Mouse (Mus musculus) frontal cortex, postnatal 25 days (tissue): Measurements from ENCODE around the gene Chst5.
A peak's percentile ranks its signal among the peaks of the same experiment; 100 is the strongest.
"Not testable (repeated sequence)": the region's sequence is repeated elsewhere in the genome, so short reads cannot be mapped to it uniquely, and the experiment has no call there.

Experiments used
- DNase-seq, 2 experiments: peaks; one replicate each; pipeline ENCODE4 v3.0.0; 2022; ENCODE audit warnings: low spot score in 2 of 2

The Chst5 gene

GRCm38 (mm10) chr8:111875758-111876157 is 34.5 kb downstream of the Chst5 start:
- no peak for DNase-seq

GRCm38 (mm10) chr8:111871278-111871677 is 39.0 kb downstream of the Chst5 start:
- DNase-seq = no peak

DNA sequence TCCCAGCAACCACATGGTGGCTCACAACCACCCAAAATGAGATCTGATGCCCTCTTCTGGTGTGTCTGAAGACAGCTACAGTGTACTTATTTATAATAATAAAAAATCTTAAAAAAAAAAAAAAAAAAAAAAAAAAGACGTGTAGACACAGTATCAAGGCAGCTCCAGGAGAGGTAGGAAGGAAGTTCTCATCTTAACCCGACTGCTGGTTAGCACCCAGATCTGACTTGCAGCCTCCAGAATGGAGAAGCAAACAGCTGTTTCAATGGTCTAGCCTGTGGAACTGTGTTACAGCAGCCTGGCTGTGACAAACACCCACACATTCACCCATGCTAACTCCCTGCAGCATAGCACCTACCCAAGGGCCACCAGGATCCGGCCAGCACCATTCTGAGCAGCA is 39.9 kb downstream of the Chst5 start:
- DNase-seq = no peak

DNA sequence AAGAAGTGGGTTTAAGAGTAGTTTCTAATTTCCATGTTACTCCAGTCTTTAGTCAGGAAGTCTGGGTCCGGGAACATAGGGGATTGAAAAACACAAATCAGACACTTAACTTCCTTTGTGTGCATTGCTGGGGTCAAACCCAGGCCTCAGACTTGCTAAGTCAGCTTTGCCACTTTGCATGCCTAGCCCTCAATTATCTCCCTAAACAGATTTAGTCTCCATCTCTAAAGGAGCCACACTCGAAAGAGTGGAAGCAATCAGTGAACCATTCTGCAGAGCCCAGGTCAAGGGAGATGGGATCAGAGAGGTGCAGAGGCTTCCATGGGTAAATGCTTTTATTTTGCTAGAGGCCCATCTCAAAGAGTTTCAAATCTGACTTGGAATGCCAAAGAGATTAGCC is 41.6 kb downstream of the Chst5 start:
- no peak for DNase-seq

DNA sequence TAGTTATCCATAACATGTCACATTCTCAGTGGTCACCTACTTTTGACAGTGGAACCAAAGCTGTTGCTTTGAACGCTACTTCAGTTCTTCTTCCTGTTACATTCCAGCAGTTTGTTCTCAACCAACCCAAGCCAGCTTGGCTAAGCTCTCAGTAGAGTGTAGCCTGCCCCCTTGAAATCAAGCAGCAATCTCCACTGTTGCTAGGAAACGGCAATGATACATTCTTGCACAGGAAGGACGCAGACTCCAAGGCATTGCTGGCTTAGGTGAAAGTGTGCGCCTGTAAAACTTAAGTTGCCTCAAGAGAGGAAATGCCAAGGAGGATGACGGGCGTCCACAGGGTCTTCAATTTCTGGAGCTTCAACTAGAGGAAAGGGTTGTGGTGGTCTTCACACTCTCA is 44.4 kb downstream of the Chst5 start:
- DNase-seq = no peak

- DNase-seq = no peak
Observed at GRCm38 (mm10) chr8:111865130-111865852, 45.0 kb downstream of the Chst5 start.

DNA sequence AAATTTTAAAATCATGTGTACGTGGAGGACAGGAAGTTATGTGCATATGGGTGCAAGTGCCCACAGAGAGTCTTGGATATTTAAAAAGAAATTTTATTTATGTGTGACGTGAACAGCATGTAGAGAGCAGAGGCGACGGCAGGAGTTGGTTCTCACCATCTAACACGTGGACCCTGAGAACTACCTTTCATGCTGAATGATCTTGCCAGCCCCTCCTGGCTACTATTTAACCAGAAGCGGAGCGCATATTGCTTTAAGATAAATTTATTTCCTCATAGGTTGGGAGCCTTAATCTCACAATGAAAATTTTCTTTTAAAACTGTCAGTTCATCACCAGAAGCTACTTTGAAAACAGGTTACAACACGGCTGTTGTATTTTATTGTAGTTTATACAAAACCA is 45.6 kb downstream of the Chst5 start:
- DNase-seq = no peak

DNA sequence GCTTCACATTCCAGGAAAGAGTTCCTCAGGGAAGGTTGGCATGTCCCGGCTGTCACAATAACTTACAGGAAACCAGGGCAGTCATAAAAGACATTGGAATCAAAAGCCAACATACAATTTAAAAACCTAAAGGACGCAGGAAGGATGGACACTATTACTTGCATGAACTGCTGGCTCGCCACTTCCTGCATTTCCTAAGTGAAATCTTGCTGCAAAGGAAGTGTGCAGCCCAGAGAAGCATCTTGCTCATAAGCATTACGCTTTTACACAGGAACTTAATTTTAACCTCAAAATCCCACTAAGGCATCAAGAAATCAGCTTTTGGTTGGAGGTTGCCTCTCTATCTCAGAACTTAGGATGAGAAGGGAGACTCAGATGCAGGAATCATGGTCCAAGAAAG is 47.0 kb downstream of the Chst5 start:
- no peak for DNase-seq

DNA sequence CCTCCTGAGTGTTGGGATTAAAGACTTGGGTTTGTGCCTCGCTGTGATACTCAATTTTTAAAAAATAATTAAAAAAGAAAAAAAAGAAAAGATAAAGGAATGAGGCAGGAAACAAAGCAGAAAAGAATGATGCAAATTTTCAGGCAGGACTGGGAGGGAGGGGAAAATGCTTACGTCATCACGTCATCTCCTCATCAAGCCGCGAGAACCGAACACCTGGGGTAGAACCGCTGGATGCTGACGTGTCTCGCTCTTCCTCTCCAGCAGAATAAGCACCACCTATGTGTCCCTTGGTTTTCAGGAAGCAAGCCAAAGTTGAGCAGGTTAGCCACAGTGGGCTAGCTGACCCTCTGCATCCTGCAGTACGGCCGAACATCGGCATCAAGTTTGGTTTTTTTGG is 54.3 kb downstream of the Chst5 start:
- DNase-seq = no peak

DNA sequence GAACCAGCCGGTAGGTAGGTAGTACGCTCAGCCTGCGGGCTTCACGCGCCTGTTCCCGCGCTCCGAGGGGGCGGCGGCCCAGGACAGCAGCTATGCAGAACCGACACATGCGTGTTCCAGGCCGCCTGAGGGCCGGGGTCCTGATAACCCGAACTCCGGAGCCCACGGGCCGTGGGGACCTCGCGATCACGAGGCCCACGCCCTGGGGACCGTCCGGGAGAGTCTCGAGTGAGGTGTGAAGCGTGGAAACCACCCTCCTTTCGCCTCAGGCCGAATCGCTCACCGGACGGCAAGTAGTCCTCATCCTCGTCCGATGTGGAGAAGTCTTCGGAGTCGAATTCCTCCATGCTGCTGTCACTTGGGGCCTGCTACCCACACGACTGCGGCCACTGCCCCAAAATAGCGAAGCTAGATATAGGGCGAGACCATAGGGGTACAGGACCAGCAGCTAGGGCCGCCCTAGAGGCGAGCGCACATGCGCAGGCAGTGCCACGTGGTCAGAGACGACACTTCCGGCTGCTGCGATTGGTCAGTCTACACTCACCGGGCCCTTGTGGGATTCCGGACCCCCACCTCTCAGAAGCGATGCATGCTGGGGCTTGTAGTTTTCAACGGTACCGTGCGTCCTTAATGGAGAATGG is 56.3 kb downstream of the Chst5 start, which contains the start of gene Cfdp1:
Gene Cfdp1, minus strand, starts transcription at position 431 of the 641 bp plus-strand sequence.
- peak; percentile 83 to 90 for DNase-seq

DNA sequence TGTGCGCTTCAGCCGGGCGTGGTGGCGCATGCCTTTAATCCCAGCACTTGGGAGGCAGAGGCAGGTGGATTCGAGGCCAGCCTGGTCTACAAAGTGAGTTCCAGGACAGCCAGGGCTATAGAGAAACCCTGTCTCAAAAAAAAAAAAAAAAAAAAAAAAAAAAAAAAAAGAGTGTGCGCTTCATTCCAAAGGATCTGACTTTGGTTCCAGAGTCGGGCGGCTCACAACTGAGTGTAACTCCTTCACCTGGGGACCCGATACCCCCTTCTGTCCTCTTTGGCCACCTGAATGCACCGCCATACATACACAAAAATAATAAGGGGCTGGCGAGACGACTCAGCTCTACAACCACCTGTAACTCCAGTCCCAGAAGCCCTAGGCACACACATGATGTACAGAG is 57.0 kb downstream of the Chst5 start:
- not testable (repeated sequence) for DNase-seq

DNA sequence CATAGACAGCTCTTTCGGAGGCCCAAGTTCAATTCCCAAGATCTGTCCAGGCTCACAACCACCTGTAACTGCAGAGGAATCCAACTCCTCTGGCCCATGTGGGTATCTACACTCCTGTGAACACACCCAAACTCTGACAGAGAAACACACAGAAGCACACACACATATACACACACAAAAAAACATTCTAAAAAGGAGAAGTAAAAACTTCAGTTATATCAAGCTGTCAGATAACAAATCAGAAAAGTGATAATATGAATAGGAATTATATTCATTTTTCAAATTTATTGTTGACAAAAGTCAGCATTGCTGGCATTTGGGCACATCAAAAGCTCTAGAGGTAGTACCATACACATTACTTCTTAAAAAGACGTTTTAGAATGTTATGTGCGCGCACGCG is 63.5 kb downstream of the Chst5 start:
- DNase-seq = no peak
